Mouse (Mus musculus) left cerebral cortex, adult 8-10 months (tissue): ENCODE data around the gene Art3. TPM values are rescaled to one million over a fixed set of nuclear protein-coding genes. Genes with fewer than 3 reads are reported as not detected.

Experiments
- DNase-seq, 2 experiments: peaks; one replicate each; pipeline ENCODE4 v3.0.0; 2022; ENCODE audit warnings: low spot score in 2 of 2
- total RNA-seq, 4 experiments: library from RNA; stranded (reverse); gene quantifications; 2 replicates each; pipeline ENCODE4 v1.2.4; 2022

The Art3 gene
- 1 to 10 TPM; 5.0 to 8.0 (median 6.7) TPM for total RNA-seq

DNA sequence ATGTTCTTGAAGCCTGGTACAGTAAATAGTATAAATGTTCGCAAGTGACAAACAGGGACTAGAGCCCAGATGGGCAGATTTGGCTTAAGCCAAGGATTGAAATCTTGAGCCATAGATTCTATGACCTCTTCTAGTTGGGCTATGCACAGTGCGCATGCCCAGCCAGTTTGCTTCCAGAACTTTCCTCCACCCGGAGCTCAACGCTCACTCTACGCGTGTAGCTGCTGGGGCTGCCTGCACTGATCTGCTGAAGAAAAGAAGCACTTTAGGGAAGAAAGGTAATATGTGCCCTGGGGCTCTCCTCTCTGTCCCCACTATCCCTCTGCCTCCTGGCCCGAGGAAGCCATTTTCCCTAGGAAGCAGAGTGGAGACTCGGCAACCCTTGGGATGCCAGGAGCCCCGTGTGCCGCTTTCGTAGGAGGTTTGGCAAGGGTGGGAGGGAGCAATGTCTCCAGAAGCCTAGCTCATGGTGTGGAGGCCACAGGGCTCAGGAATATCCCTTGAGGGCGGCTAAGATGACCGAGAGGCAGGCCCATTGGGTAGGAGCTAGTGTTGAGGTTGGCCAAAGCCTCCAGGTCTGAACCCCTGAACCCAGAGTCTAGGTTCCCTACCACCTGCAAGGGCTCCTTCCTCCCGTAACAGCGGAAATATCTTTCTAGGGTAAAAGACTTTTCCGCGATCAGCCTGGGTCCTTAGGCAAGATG is at the start of gene Art3:
Gene Art3 (plus strand): TSS at position 193 of the 704 bp plus-strand sequence.
- DNase-seq: no peak

GRCm38 (mm10) chr5:92282571-92282970 is 49.1 kb upstream of the Art3 start:
- DNase-seq: no peak

- no peak for DNase-seq
These were observed 48.5 kb upstream of the Art3 start for GRCm38 (mm10) chr5:92283107-92283506.

DNA sequence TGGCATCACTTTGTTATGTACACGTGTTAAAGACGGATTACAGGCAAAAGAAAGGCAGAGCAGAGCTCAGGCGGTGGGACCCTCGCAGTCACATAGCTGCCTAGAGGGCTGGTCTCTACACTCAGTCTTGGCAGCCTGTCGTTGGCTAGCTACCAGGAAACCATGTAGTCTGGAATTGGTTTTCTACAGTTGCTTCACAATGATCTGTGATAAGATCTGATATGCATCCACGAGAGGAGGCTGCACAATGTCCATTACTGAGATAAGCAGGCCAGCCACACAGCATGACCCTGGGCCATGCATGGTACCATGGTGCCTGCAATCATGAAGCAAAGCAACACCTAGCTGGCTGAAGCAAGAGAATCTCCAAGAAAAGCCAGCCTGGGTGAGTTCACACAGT is 43.8 kb upstream of the Art3 start:
- DNase-seq: no peak

- no peak for DNase-seq
These were observed 39.8 kb upstream of the Art3 start for GRCm38 (mm10) chr5:92291652-92292414.

- no peak for DNase-seq
These were observed 37.1 kb upstream of the Art3 start for GRCm38 (mm10) chr5:92294525-92294924.

DNA sequence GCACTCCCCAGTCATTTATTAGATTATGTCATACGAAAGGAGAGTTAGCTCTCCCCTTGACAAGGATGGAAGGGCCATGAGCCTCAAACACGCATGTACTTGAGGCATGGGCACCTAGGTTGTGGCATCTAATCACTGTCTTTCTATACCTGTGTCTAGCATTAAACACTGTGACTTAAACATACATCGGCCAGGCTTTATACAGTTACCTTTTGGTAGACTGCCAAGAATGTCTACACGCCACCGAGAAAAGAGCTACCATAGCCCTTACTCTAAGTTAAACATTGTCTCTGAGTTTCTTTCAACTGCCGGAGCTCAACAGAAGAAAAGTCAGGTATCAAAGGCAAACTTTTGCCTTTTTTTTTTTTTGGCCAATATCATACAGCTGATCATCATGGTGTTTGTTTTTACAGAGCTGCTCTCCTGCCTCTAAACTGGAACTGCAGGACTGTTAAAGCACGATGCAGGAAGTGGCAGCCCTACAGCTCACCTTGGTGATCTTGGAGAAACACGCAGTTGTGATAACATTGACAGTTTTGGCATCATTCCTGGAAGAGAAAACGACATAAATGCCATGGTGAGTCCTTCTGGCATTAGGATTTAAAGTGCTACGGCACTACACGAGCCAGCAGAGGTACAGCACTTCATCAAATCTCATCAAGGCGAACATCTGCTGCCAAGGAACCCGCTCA is 29.3 kb upstream of the Art3 start:
- no peak for DNase-seq

DNA sequence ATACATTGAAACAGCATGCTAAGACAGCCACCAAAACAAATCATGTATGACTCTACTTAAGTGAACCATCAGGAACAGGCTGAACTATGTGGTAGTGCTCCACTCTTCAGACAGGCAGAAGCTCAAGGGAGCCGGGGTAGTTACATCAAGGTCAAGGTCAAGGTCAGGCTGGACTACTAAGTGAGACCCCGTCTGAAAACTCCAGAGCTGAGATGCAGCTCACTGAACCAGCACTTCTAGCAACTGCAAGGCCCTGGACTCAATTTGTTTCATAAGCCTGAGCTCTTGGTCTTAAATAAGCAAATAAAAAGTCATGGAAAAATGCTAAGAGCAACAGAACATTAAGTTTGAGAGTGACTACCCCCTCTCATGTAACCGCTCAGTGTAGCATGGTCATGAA is 27.3 kb upstream of the Art3 start:
- no peak for DNase-seq

DNA sequence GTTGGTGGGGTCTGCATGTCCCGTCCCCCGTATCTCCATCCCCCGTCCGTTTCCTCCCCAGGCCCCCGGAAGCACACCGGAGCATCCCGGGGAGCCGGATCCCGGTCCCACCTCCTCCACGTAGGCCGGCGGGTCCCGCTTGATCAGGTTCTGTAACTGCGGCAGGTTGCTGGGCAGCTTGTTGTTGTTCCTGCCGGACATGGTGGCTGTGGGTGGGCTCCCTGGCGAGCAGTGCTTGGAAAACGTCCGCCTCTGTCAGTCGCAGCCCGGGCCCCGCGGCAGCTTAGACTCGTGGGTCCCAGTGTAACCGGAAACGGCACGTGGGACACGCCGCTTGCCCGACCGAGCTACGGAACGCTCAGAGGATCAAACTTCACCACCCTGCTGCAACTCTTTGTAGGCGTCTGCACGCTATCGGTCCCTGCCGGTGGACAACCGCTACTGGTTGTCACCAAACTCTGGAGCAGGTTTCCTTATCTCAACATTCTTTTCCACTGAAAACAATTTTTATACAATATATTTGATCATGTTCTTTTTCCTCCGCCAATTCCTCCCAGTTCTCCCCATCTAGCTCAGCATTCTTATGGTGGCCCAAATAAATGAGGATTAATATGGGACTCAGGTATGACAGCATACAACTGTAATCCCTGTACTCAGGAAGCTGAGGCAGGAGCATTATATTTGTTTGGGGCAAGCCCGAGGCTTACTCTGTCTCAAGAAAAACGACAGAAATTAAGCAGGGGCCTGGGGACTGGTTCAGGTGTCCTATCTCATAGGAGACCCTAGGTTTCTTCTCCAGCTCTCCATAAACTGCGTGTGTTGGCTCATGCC is 21.7 kb upstream of the Art3 start, which contains the start of gene Sdad1:
Gene Sdad1 (minus strand): TSS at position 799 of the 831 bp plus-strand sequence.
- peak; percentile 93 to 97 for DNase-seq

DNA sequence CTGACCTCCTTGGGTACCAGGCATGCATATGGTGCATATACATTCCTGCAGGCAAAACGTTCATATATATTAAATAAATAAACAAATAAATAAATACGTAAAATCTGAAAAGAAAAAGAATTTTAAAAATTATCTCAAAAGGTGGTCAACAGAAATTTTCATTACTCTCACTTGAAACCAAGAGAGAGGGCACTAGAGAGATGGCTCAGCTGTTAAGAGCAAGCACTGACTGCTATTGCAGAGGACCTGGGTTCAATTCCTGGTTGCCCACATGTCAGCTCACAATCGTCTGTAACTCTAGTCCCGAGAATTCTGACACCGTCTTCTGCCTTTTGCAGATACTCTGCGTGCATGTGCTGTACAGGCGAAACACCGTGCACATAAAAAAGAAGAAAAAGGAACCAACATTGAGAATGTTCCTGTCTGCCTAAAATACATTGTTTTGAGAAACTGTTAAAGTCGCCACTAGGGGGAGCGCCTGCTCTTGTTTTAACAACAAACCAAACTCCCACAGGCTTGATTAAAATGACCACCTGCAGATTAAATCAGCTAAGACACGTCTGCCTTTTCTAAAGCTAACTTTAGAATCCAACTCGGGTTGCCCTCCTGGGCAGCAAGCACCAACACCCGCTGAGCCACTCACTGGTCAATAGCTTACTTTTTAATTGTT is 19.4 kb upstream of the Art3 start:
- DNase-seq: peak; percentile 67 to 78

DNA sequence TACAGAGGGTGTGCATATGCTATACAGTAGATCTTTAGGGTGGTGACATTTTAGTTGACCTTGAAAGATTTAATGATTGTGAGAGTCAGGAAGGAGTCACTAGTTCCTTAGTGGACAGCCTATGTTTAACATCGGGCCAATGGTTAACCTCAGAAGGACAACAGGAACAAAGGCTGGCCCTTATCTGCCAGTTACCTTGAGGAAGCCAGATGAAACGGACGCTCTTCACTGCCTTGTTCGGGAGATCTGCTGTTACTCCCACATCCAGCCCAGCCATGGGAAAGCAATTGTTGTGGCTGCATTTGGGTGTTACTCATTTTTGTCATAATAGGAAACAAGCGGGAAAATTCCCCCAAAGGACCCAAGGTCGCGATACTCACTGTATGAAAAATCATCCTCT is 17.9 kb upstream of the Art3 start:
- no peak for DNase-seq

GRCm38 (mm10) chr5:92318119-92318518 is 13.5 kb upstream of the Art3 start:
- no peak for DNase-seq

DNA sequence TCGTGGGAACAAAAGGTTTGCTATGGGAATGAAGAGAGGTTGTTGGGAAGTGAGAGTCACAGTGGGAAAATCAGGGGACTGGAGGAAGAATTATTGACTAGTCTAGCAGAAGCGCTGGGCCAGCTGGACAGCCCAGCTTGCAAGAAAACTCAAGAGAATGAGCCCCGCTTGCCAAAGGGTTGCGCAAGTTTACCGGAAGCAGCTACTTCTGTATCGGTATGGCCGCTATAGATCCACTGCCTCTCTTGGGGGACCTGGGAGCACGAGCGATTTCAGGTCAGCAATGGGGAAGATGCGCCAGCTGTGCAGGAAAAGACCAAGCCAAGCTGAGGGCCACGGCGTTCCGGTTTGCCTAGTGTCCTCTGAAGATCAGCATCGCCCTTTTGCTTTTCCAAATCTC is 13.0 kb upstream of the Art3 start:
- DNase-seq: no peak

GRCm38 (mm10) chr5:92321631-92322400 is 9.8 kb upstream of the Art3 start:
- no peak for DNase-seq

- DNase-seq: no peak
These were observed 9.0 kb upstream of the Art3 start for GRCm38 (mm10) chr5:92322612-92323011.

DNA sequence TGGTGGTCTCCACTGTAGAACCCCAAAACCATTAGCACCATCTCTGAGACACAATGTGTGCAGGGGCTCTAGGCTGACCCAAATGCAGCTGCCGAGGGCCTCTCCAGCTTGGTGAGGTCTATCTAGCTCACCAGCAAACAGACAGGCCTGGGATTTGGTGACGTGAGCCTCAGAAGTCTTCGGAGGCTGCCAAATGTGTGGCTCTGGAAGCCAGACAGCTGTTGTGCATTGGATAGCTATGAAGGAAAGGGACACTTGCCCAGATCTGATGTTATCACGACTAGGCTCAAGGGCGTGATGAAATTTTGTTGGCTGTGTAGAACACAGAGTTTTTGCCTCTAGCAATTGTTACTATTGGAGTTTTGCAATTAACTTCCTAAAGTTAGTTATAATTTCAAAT is 8.4 kb upstream of the Art3 start:
- no peak for DNase-seq

DNA sequence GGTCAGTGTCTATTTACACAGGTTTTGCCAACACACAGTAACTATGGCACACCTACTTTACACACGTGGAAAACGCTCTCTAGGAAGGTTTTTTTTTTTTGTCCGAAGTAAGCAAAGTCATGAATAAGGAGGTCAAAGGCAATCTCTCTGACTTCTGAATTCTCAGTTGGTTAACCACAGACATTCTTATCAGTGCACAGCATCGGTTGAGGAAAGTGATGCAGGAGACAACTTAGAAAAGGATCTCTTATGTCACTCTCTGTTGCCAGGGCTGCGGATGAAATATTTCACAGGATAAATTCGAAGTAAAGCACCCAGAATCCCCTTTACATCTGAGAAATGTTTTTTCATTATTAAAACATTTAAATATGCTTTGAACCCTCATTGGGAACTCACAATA is 4.3 kb upstream of the Art3 start:
- no peak for DNase-seq

- no peak for DNase-seq
These were observed 3.7 kb upstream of the Art3 start, which contains the start of gene Cxcl9 for GRCm38 (mm10) chr5:92327929-92328328. TSS of gene Cxcl9 (minus strand) at chr5:92328079.

- DNase-seq: no peak
These were observed 505 bp upstream of the Art3 start for GRCm38 (mm10) chr5:92331122-92331521.

GRCm38 (mm10) chr5:92332359-92332840 is 773 bp downstream of the Art3 start:
- no peak for DNase-seq
